Mouse (Mus musculus) C2C12 (cell line): ENCODE measurements around the gene Arhgef16.

Experiments used
- CTCF ChIP-seq: IDR thresholded peaks from one replicate; pipeline ENCODE4 v1.5.1; 2011; ENCODE audit not compliant: control insufficient read depth, insufficient read depth, insufficient read length
- USF1 ChIP-seq: IDR thresholded peaks from one replicate; pipeline ENCODE4 v1.6.1; 2011; ENCODE audit warnings: low read depth, mild to moderate bottlenecking, control low read depth, moderate library complexity

- TF ChIP-seq CTCF, result no peak
- TF ChIP-seq USF1, result no peak
These were observed 71.9 kb downstream of the Arhgef16 start for GRCm38 (mm10) chr4:154229569-154229968.
